Mouse (Mus musculus): ENCODE results near the gene Speer3.

Gene Speer3

DNA sequence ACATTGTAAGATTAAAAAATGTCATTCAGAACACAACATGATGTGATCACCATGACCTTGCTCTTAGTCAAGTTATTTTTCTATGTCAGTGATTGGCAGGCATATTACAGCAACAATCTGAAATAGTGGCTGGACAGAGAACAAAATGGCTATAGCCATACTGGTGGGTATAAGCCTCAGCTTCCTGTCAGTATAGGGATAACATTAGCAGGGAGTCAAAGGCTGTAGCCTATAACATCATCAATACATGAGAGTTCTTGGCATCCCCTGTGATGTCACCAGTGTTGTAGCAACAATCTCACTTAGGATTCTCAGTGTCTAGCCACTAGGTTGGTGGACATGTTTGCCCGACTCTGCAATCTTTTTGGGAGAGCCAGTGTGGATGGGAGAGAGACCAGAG lies at the start of gene Speer3:
Gene Speer3 (plus strand): TSS at position 301 of the 400 bp plus-strand sequence.
- DNase-seq (ENCODE audit: low read depth) = no peak

- peak; percentile 31 for DNase-seq (ENCODE audit: low read depth)
These were observed 19.1 kb downstream of the Speer3 start for GRCm38 (mm10) chr5:13810496-13810895.

DNA sequence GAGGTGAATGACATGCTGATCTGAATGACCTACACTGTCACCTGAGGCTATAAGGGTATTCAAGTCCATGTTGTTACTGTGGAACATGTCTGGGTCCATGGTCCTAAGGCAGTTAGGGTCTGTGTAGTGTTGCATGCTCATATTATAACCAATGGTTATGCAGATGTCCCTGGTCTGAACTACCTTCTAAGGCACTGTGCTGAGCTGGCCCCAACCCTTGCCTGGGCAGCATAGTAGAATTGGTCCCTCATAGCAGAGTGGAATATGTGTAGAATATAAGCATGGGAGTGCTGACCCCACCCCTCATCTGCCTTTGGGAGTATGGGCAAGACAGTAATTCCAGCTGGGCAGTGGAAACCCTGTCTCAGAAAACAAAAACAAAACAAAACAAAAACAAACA lies 33.7 kb downstream of the Speer3 start:
- no peak for DNase-seq (ENCODE audit: low read depth)

- no peak for DNase-seq (ENCODE audit: low read depth)
These were observed 35.3 kb downstream of the Speer3 start for GRCm38 (mm10) chr5:13826708-13827107.

DNA sequence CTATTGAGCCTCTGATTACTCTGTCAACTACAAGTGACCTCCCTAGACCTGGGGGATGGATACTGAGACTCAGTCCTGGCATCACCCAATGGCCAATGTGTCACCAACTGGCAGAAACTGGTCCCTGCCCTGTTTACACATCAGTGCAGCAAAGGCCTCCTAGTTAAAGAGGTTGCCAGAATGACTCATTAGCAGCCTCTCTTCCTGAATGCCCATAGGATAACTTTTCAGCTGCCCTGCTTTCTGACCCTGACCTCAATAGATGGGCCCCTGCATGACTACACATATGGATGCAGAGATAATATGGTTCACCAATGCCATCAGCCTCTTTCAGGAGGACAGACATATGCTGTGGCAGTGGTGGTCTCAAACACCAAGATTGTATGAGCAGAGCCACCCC lies 52.9 kb downstream of the Speer3 start:
- no peak for DNase-seq (ENCODE audit: low read depth)

Data from fibroblast of lung, adult 2 months (primary cell).